Mouse (Mus musculus) midbrain, embryonic 16.5 days (tissue): Measurements from ENCODE around the gene Gm6217. TPM values are rescaled to one million over a fixed set of nuclear protein-coding genes. Genes with fewer than 3 reads are reported as not detected.
"Not testable (repeated sequence)": the region's sequence is repeated elsewhere in the genome, so short reads cannot be mapped to it uniquely, and the experiment has no call there.

ENCODE experiments used
- ATAC-seq: fragments of 200-750 bp; cut with Nextera tagmentation; 2 replicates; pipeline ENCODE4 v1.8.0; 2017; ENCODE audit warnings: moderate TSS enrichment
- H3K27ac ChIP-seq: fragments of 300-500 bp; sonication (generic); 2 replicates; pipeline ENCODE4 v1.5.1; 2014; ENCODE audit warnings: mild to moderate bottlenecking, low read length, mixed read lengths
- H3K27me3 ChIP-seq: fragments of 300-500 bp; sonication (generic); 2 replicates; pipeline ENCODE4 v1.6.1; 2014; ENCODE audit warnings: low read depth, low read length, mixed read lengths; ENCODE audit not compliant: control insufficient read depth, insufficient read depth
- H3K36me3 ChIP-seq: fragments of 300-500 bp; sonication (generic); 2 replicates; pipeline ENCODE4 v1.6.1; 2014; ENCODE audit warnings: mild to moderate bottlenecking, low read length, moderate library complexity, mixed read lengths; ENCODE audit not compliant: control insufficient read depth, insufficient read depth
- H3K4me1 ChIP-seq: fragments of 300-500 bp; sonication (generic); 2 replicates; pipeline ENCODE4 v1.6.1; 2014; ENCODE audit warnings: mild to moderate bottlenecking, low read length, mixed read lengths; ENCODE audit not compliant: control insufficient read depth, insufficient read depth
- H3K4me2 ChIP-seq: fragments of 300-500 bp; sonication (generic); 2 replicates; pipeline ENCODE4 v1.6.1; 2014; ENCODE audit warnings: mild to moderate bottlenecking, low read length, mixed read lengths
- H3K4me3 ChIP-seq: fragments of 300-500 bp; sonication (generic); 2 replicates; pipeline ENCODE4 v1.5.1; 2014; ENCODE audit warnings: low read depth, mild to moderate bottlenecking, low read length, moderate library complexity, mixed read lengths
- H3K9ac ChIP-seq: fragments of 300-500 bp; sonication (generic); 2 replicates; pipeline ENCODE4 v1.6.1; 2014; ENCODE audit warnings: low read depth, low read length, mixed read lengths
- H3K9me3 ChIP-seq: fragments of 300-500 bp; sonication (generic); replicated peaks from 2 replicates; pipeline ENCODE4 v1.6.1; 2014; ENCODE audit warnings: mild to moderate bottlenecking, low read length, mixed read lengths; ENCODE audit not compliant: control insufficient read depth, poor library complexity, severe bottlenecking
- WGBS: fragments of 180-500 bp; shearing (Covaris S2); extraction: QIAGEN DNeasy Blood & Tissue Kit; methylation state at CpG from one replicate; pipeline ENCODE4 v1.1.7; 2014; 5-methylcytosine and 5-hydroxymethylcytosine counted together
- polyA plus RNA-seq: library from polyadenylated mRNA; unstranded; fragments of >200 nt; fragmentation: Nextera tagmentation; extraction: Ambion mirVana; gene quantifications from 2 replicates; pipeline ENCODE4 v1.2.1, GENCODE M21; 2015

Gm6217 gene
- polyA plus RNA-seq, 1 experiment from 2014 or later, result not detected

GRCm38 (mm10) chr1:82955913-82956312, 24.7 kb upstream of the Gm6217 start, which contains the start of gene Gm7544:
Gene Gm7544, minus strand, starts transcription at chr1:82956013.
- not testable (repeated sequence) for H3K27me3 ChIP-seq, H3K36me3 ChIP-seq, H3K4me1 ChIP-seq, H3K4me3 ChIP-seq, H3K4me2 ChIP-seq, ATAC-seq, H3K9me3 ChIP-seq, H3K27ac ChIP-seq, H3K9ac ChIP-seq

GRCm38 (mm10) chr1:82948601-82949000, 17.4 kb upstream of the Gm6217 start:
- no peak overlapping the region for H3K9ac ChIP-seq
- no peak overlapping the region for H3K4me3 ChIP-seq
- no peaks in the 10 kb centered on the region for H3K9me3 ChIP-seq
- H3K4me1 ChIP-seq, result no peaks in the 10 kb centered on the region
- H3K27me3 ChIP-seq, result no peaks in the 10 kb centered on the region
- no peaks in the 10 kb centered on the region for H3K36me3 ChIP-seq
- no peak overlapping the region for H3K27ac ChIP-seq
- 89% methylated on average over 2 of the region's 2 CpGs for WGBS
- ATAC-seq, result no peak
- no peak overlapping the region for H3K4me2 ChIP-seq

- not testable (repeated sequence) for H3K4me1 ChIP-seq, H3K4me3 ChIP-seq, H3K4me2 ChIP-seq, H3K27ac ChIP-seq, H3K9ac ChIP-seq, H3K36me3 ChIP-seq, ATAC-seq, H3K27me3 ChIP-seq, H3K9me3 ChIP-seq
- 94% methylated on average over 2 of the region's 2 CpGs for WGBS
Observed at GRCm38 (mm10) chr1:82946029-82946428, 14.8 kb upstream of the Gm6217 start.

- H3K9me3 ChIP-seq, H3K4me2 ChIP-seq, H3K4me1 ChIP-seq, H3K27me3 ChIP-seq, H3K27ac ChIP-seq, H3K36me3 ChIP-seq, H3K4me3 ChIP-seq, H3K9ac ChIP-seq, ATAC-seq: not testable (repeated sequence)
- WGBS, result no CpG with 5 or more reads among the region's 6 CpGs
Observed at GRCm38 (mm10) chr1:82943295-82943694, 12.1 kb upstream of the Gm6217 start, which contains the start of gene A030003K21Rik. Gene A030003K21Rik, minus strand, starts transcription at chr1:82943388.

- H3K4me2 ChIP-seq, H3K4me1 ChIP-seq, H3K27ac ChIP-seq, H3K4me3 ChIP-seq, H3K9me3 ChIP-seq, H3K36me3 ChIP-seq, ATAC-seq, H3K9ac ChIP-seq, H3K27me3 ChIP-seq: not testable (repeated sequence)
- whole genome bisulfite sequencing, result 80% methylated on average over 1 of the region's 2 CpGs
Observed at GRCm38 (mm10) chr1:82942505-82942904, 11.3 kb upstream of the Gm6217 start.

GRCm38 (mm10) chr1:82938666-82939065, 7.5 kb upstream of the Gm6217 start:
- Histone ChIP-seq H3K27me3 (no peaks in the 10 kb centered on the region), H3K4me3 (no peak overlapping the region), H3K9me3 (no peaks in the 10 kb centered on the region), H3K4me2 (no peak overlapping the region), H3K9ac (no peak overlapping the region), H3K4me1 (no peaks in the 10 kb centered on the region), H3K36me3 (no peaks in the 10 kb centered on the region), H3K27ac (no peak overlapping the region)
- 97% methylated on average over 5 of the region's 5 CpGs for WGBS
- ATAC-seq, result no peak

GRCm38 (mm10) chr1:82930558-82930957, 641 bp downstream of the Gm6217 start:
- not testable (repeated sequence) for H3K9me3 ChIP-seq, H3K27me3 ChIP-seq, H3K4me2 ChIP-seq, H3K36me3 ChIP-seq, H3K4me3 ChIP-seq, H3K4me1 ChIP-seq, H3K27ac ChIP-seq, ATAC-seq, H3K9ac ChIP-seq
- 87% methylated on average over 3 of the region's 3 CpGs for WGBS

- 91% methylated on average over 6 of the region's 6 CpGs for WGBS
Observed at GRCm38 (mm10) chr1:82924650-82925049, 6.5 kb downstream of the Gm6217 start, which contains the start of gene A030014E15Rik. Gene A030014E15Rik, plus strand, starts transcription at chr1:82924917.

GRCm38 (mm10) chr1:82913434-82913833, 17.8 kb downstream of the Gm6217 start:
- whole genome bisulfite sequencing, result 96% methylated on average over 5 of the region's 5 CpGs
- H3K36me3 ChIP-seq, H3K9ac ChIP-seq, H3K27ac ChIP-seq, H3K27me3 ChIP-seq, H3K4me3 ChIP-seq, H3K9me3 ChIP-seq, ATAC-seq, H3K4me2 ChIP-seq, H3K4me1 ChIP-seq: not testable (repeated sequence)

More at GRCm38 (mm10) chr1:82924650-82925049, 6.5 kb downstream of the Gm6217 start, which contains the start of gene A030014E15Rik:
- Histone ChIP-seq H3K4me3 (no peak within 1 kb of the TSS), H3K27me3 (no peaks in the 10 kb centered on the region), H3K9me3 (no peaks in the 10 kb centered on the region), H3K36me3 (no peaks in the 10 kb centered on the region), H3K27ac (no peak within 1 kb of the TSS), H3K4me2 (no peak within 1 kb of the TSS), H3K9ac (no peak within 1 kb of the TSS), H3K4me1 (no peaks in the 10 kb centered on the region)
- ATAC-seq, result no peak
